Mouse (Mus musculus): ENCODE results near the gene Ccl21a.

The Ccl21a gene

GRCm38 (mm10) chr4:42773893-42774292, at the start of gene Ccl21a:
Ccl21a (minus strand) TSS chr4:42773993.
- in situ Hi-C loops (cut with MboI, MseI): loop anchor here in 1 of 2 experiments (25.0 kb wide), 1 partner anchor 88 kb away; the partner anchor contains the start of genes Fam205a1, Fam205c and Gm12394

- in situ Hi-C loops (cut with MboI, MseI): loop anchor here in 1 of 2 experiments (25.0 kb wide), 1 partner anchor 106 kb away; the partner anchor contains the start of genes Fam205a1, Fam205c and Gm12394
Measured at GRCm38 (mm10) chr4:42756477-42756876, 17.3 kb downstream of the Ccl21a start, which contains the start of gene Ccl19. Ccl19 (minus strand) TSS chr4:42756577.

DNA sequence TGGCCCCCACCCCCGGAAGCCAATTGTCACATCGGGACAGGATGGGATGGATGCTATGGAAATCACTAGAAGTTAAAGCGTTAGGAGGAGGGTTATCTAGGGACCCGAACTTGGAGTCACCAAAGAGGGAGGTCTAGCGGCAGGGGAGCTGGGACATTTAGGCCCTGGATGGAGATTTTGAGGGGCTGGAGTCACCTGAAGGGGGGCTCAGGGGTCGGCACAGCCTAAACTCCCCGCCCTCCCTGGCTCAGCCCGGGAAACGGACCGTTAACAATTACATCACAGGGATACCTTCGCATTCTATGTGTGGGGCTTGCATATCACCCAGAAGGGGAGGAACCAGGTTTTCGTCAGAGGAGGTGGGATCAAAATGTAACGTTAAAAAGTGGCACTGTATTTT, 38.5 kb downstream of the Ccl21a start, which contains the start of gene 4930578G10Rik:
Gene 4930578G10Rik, plus strand, starts transcription at position 301 of the 400 bp plus-strand sequence.
- in situ Hi-C loops (cut with MboI, MseI): loop anchor here in 1 of 2 experiments (10.0 kb wide), 1 partner anchor 960 kb away; the partner anchor contains the start of gene Ccl27a
